Mouse (Mus musculus): ENCODE measurements around the gene Rxfp4.

- no peak for TF ChIP-seq USF1 (IDR thresholded peaks at IDR 0.05; ENCODE audit: low read depth)
- TF ChIP-seq MYOG (IDR thresholded peaks at IDR 0.05; ENCODE audit: control insufficient read depth, extremely low read depth, insufficient read length), result no peak
- no peak for TF ChIP-seq CTCF (IDR thresholded peaks at IDR 0.05; ENCODE audit: control insufficient read depth, insufficient read depth, insufficient read length)
- no peak for TF ChIP-seq CEBPB (IDR thresholded peaks at IDR 0.05; ENCODE audit: low read depth)
- TF ChIP-seq MYOD1 (IDR thresholded peaks at IDR 0.05; ENCODE audit: control insufficient read depth, insufficient read length, low read depth), result no peak
- no peak for TF ChIP-seq MAX (IDR thresholded peaks at IDR 0.05)
- TF ChIP-seq FOSL1 (IDR thresholded peaks at IDR 0.05; ENCODE audit: insufficient read depth, low read length, poor library complexity, severe bottlenecking), result no peak
Observed at GRCm38 (mm10) chr3:88622113-88622940, 30.6 kb downstream of the Rxfp4 start.
